Mouse (Mus musculus): ENCODE measurements around the gene Hs6st1. TPM values are rescaled to one million over a fixed set of nuclear protein-coding genes. Genes with fewer than 3 reads are reported as not detected.

Gene Hs6st1
- total RNA-seq, 2 experiments from 2014 or later, result 20.0 to 20.8 TPM

DNA sequence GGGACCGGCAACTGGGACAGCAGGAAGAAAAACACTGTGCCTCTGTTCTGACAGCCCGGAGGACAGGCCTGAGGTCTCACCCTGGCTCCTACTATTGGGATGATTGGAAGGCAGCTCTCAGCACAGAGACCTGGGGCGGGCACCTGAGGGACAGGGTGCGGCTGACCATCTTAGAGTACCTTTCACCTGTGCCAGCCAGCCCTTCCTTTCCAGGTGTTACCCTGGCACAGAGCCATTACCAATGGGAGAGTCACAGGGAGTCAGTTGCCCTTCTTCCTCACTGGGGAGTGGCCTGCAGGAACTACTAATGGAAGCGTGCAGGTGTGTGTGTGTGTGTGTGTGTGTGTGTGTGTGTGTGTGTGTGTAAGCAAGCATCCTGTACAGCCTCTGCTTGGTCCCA, 15.4 kb downstream of the Hs6st1 start:
- DNase-seq, result no peak

DNA sequence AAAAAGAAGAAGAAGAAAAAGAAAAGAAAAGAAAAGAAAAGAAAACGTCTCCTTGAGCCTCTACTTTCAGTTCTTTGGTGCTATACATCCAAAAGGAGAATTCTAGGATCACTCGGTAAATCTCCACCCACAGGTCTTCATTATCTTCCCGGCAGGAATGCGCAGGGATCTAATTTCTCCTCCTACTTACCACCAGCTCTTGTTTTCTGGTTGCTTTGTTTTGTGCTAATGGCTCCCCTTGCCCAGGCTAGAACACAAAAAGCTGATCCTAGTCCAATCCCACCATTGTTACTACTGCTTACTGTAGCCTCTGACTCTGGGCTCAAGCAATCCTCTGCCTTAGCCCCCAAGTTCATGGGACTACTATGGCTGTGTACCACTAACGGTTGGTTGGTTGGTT, 16.9 kb downstream of the Hs6st1 start:
- no peak for DNase-seq

DNA sequence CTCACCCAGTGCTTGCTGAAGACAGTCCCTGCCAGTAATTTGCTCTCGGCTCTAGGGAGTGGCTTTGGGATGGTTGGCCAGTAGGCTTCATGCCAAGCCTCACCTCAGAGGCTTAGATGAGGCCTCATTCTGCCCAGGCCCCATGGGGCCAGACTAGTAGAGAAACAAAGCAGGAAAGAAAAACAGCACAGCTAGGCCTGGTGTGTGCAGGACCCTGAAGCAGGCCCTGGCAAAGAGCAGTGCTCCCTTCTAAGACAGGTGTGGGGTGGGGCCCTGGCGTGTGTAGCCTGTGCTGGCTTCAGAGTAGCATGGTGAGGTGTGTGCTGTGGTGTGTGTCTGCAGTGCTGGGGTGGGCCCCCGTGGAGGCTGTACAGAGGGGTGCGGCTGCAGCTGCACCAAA, 20.2 kb downstream of the Hs6st1 start:
- no peak for DNase-seq

- DNase-seq, result no peak
These were observed 21.3 kb downstream of the Hs6st1 start for GRCm38 (mm10) chr1:36089481-36089880.

GRCm38 (mm10) chr1:36090011-36090721, 22.0 kb downstream of the Hs6st1 start:
- DNase-seq, result no peak

DNA sequence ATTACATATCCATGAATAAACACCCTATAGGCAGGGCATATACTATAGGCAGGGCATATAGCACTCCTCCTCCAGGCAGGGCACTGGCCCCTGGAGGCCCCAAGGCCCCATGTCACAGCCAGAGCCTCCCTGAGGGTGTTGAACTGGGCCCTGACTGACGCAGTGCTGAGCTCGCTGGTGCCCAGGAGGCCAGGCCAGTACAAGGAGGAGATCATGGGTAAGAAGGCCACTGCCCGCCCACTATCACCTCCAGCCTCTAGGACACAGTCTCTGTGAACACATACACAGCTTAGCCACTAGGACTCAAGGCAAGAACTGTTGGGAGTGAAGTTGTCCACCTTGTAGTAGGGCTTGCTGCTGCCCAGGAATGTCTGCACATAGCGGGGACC, 22.5 kb downstream of the Hs6st1 start:
- DNase-seq, result no peak

DNA sequence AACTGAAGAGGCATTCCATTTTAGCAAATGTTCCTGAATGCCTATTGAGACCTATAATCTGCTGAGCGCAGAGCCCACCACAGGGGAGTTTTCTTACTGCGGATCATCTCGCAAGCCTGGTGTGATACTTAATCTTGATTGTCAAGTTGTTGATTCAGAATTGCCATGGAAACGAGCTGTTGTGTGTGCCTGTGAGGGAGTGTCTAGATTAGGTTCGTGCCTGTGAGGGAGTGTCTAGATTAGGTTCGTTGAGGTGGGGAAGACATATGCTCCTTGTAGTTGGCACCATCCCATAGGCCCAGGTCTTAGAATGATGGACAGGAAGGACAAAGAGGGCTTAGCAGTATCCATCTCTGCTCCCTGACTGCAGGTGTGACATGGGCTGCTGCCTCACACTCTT, 23.0 kb downstream of the Hs6st1 start:
- no peak for DNase-seq

- no peak for DNase-seq
These were observed 25.5 kb downstream of the Hs6st1 start for GRCm38 (mm10) chr1:36093741-36094140.

DNA sequence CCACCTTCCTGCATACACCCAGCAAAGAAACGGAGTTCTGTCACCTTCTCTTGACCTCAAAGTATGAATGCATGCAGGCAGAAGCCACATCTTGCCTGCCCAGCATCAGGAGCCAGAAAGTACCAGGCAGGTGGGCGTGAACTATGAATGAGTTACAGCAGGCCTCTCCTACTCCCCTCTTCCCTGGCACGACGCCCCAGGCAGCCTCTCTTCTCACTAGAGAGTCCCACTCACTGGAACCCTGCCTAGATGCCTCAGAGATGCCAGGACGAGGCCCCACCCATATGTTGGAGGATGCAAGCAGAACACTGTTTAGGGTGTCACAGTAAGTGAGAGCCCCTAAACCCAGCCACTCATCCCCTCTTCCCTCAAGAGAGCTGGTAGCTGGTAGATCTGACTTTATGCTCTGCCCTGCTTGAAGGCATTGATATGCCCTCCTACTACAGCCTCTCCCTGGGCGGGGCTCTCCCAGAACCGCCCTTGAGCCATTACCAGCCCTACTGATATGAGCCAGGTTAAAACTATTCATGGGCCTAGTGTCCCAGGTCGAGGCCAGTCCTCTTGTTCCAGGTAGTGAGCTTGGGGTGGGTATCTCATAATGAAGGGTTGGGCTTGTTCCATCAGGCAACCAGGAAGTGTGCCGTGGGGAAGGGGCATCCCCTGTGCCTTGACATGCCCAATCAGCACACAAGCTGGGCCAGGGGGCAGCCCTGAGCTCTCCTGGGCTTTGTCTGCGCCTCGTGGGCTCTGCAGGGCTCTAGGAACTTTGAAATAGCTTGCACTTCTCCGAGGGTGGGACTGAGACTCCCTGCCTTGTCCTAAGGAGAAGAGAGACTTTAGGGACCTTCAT, 27.4 kb downstream of the Hs6st1 start:
- no peak for DNase-seq

GRCm38 (mm10) chr1:36098432-36098831, 30.2 kb downstream of the Hs6st1 start:
- DNase-seq, result no peak

DNA sequence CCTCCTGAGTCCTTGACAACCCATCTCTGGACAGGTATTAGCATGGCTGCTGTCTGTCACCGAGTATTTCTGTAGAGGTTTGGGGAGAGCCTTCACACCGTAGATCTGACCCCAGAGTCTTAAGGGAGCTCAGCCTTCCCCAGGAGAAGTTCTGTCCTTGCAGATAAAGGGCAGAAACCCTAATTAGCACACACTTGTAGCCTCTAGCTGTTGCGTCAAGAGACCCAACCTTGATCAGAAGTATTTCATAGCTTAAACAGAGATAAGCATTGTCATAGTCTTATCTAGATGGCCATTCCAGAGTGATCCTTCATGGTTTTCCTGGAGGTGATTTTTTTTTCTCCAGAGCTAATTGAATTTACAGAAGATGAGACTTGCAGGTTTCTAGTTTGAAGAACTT, 32.2 kb downstream of the Hs6st1 start:
- no peak for DNase-seq

DNA sequence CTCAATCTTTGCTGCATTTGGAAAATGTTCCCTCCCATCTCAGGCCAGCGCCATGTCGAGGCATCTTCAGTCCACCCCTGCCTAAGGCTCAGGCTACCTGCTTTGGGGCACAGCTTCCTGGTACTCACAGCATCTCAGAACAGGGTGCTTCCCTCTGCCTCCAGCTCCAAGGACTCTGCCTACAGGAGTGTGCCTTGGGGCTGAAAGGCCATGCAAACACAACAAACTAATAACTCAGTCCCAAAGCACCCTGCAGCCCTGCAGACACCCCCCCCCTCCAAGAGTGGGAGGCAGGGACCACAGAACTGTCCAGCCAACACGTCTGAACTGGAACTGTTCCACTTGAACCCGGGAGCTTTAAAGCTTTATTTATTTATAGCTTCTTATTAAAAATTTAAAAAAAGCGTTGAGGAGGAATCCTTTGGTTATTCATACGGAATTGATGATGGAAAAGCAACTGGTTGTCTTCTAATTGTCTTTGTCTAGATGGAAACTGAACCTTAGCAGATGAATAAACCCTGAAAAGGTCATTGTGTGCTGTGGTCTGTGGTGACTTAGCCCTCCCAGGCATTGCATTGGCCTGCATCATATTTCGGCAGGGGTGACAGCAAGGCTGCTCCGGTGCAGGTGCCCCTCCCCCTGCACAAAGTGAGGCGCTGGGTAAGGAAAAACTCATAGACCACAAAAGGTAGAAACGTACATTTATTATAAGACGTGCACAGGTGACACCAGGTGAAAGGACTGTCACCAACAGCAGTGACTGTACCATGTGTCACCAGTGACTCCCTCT, 37.9 kb downstream of the Hs6st1 start:
- no peak for DNase-seq

DNA sequence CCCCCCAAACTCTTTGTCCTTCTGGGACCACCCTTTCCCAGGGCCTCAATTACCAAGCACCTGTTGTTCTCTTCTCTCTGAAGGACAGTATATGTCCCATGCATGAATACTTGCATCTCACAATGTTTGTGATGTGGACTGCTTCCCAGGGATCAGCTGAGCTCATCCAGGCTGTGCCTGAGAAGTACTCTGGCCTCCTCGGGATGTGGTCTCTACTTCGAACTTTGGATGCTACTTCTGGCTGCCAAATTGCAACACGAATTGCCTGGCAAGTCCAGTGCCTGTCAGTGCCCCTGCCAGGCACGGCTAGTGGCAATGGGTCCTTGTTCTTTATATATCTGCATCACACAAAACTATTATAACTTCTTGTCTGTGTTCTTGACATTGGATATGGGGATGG, 41.8 kb downstream of the Hs6st1 start:
- DNase-seq, result no peak

GRCm38 (mm10) chr1:36112665-36113064, 44.5 kb downstream of the Hs6st1 start:
- DNase-seq, result no peak

DNA sequence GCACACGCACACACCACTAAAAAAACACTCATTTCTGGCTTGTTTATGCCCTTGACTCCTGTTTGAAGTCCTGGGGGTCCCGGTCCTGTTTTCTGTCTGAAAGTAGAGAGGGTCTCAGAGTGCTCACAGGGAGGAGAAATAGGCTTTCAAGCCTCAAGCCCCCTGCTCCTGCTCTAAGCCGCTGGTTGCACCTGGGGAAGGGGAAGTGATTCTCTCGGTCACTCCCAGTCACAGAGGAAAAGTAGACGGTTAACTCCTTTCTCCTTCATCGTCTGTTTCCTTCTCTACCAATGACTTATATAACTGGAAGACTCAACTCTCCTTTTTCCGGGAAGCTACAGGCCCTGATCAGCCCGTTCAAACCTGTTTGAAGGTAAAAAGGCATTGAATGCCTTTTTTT, 45.5 kb downstream of the Hs6st1 start:
- DNase-seq, result no peak

- no peak for DNase-seq
These were observed 46.6 kb downstream of the Hs6st1 start for GRCm38 (mm10) chr1:36114844-36115243.

DNA sequence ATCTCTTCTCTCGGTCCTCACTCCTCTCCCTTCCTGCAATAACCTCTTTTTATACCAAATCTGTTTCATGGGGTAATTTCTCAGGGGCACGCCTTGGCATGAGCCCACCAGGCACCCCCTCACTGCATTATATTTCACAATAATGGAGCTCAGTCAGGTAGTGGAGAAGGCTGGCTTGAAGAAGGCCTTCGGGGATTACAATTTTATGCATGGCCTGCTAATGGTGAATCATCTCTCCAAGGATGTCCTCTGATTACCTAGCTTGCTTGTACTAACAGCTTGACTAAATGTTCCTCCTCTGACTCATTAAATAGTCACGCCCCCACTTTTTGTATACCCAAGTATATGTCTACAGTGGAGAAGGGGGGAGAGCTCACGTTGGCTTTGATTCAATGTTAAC, 48.3 kb downstream of the Hs6st1 start:
- DNase-seq, result no peak

DNA sequence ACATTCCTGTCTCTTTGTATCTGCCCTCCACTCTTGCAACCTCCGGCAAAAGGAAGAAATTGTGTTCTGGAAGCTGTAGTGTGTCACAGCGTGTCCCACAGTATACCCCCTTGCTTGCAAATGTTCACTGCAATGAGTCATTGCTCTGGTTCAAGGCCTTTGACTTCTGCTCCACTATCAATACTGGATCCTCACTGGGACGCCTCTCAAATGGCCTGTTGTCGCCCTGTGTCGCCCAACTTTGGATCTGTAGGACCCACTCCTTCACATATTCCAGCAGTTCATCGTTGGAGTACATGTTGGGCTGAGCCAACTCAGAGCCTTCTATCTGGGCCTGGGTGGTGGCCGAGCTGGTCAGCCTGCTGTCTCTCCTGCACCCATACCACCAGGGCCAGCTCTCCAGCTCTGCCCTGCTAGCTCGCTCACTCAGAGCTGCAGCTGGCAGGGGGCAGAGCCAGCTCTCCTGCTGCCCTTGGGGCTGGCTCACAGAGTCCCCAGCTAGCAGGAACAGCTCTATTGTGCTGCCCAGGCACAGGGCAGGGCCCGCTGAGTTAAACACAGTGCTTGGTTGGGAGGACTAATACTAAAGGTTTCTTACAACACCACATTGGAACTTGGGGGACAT, 50.0 kb downstream of the Hs6st1 start:
- DNase-seq, result no peak

GRCm38 (mm10) chr1:36118958-36119357, 50.8 kb downstream of the Hs6st1 start:
- no peak for DNase-seq

- no peak for DNase-seq
These were observed 51.2 kb downstream of the Hs6st1 start for GRCm38 (mm10) chr1:36119426-36119825.

DNA sequence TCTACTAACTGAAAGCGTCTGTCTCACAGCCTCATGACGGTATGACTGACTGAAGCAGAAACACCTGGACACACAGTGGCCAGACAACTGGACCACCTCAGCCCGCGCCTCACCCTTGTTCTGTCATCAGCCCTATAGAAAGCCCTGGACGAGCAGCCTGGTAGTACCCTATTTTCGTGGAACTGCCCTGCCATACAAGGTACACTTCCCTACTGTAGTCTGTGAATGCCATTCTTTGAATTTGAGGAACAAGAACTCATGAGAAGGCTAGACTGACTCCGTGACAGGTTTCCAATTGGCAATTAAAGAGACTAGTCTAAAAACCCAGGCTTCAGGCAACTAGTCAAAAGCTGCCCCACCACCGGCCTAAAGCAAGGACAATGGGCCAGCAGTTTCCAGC, 53.0 kb downstream of the Hs6st1 start:
- DNase-seq, result no peak

GRCm38 (mm10) chr1:36125076-36125475, 56.9 kb downstream of the Hs6st1 start:
- DNase-seq, result no peak

- no peak for DNase-seq
These were observed 60.9 kb downstream of the Hs6st1 start for GRCm38 (mm10) chr1:36129126-36129525.

Data from gastrocnemius, postnatal 25 days (tissue).